Mouse (Mus musculus): ENCODE data around the gene Gpbar1.

GRCm38 (mm10) chr1:74278538-74278937 lies at the start of gene Gpbar1:
- TF ChIP-seq POLR2A (IDR thresholded peaks at IDR 0.05; ENCODE audit: control insufficient read depth, low read depth, low read length) (no peak), CTCF (IDR thresholded peaks at IDR 0.05; ENCODE audit: control insufficient read depth, insufficient read depth, insufficient replicate concordance, low read depth, low read length) (no peak)

Data from testis, adult 2 months (tissue).